Mouse (Mus musculus) left cerebral cortex, adult 9 months (tissue): Measurements from ENCODE around the gene Col6a5.
"Not testable (repeated sequence)": the region's sequence is repeated elsewhere in the genome, so short reads cannot be mapped to it uniquely, and the experiment has no call there.

Experiments
- DNase-seq, 2 experiments: peaks; one replicate each; pipeline ENCODE4 v3.0.0; 2022; ENCODE audit warnings: low spot score in 2 of 2

Gene Col6a5

DNA sequence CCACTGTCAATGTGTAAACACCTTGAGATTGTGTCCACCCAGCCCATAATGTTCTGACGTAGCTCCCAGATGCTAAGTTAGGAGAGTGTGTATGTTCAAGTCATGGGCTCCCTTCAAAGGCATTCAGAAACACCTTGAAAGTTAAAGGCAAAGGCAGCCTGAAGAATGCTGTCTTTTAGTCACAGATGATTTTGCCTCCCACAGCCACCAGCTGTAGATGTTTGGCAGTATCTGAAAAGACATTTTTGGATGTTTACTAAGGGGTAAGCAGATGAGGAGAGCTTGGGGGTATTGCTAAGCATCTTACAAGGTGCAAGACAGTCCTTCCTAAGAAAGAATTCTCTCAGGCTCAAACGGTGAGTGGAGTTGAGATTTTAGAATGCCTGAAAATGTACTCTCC is 50.3 kb downstream of the Col6a5 start:
- peak; percentile 22 to 66 for DNase-seq

DNA sequence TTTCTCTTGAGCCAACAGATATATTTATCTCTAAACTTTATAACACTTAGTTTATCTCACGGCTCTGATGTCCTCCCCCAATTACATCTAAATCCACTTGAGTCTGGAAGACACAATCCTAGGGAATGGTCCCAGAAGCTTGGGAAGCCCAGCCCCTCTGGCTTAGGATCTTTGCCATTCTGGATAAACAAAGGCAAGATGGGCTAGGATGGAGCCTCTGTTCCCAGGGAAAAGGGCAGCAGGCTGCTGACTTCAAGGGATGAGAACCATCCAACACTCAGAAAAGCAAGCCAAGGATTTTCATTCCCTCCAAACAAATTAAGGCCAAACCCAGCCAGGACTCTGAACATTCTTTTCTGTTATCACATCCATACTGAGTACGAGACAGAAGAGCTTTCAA is 51.1 kb downstream of the Col6a5 start:
- DNase-seq = no peak

DNA sequence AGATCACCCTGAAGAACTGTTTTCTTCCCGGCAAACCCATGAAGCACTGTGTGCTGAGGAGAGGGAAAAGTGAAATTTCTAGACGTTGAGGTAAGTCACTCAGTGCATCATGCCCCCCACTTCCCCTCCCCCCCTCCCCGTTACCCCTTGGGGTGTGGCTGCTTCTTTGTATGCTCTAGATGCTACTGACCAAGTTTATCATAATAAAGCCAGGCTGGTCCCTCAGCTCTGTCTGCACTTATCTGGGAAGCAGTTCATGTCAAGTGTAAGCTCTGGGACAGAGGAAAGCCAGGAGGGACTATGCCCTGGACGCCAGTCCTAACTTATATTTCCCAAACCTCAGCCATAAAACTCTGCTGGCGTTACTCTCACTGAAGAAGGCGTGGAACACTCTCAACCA is 53.0 kb downstream of the Col6a5 start:
- no peak for DNase-seq

DNA sequence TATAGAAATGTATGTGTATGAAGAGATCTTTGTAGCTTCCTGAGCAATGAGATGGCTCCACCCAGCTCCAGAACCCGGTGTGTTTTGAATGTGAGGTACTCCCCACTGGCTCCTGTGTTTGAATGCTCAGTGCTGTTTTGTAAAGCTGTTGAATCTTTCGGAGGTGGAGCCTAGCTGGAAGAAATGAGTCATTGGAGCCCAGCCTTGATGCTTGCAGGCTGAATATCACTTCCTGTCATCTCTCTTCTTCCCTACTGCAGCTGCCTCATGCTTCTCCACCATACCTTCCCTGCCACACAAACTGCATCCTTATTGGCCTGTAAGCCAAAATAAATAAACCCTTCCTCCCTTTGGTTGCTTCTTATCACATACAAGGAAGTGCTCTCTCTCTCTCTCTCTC is 72.9 kb downstream of the Col6a5 start:
- peak in 1 of 2 experiments; percentile 15 for DNase-seq

DNA sequence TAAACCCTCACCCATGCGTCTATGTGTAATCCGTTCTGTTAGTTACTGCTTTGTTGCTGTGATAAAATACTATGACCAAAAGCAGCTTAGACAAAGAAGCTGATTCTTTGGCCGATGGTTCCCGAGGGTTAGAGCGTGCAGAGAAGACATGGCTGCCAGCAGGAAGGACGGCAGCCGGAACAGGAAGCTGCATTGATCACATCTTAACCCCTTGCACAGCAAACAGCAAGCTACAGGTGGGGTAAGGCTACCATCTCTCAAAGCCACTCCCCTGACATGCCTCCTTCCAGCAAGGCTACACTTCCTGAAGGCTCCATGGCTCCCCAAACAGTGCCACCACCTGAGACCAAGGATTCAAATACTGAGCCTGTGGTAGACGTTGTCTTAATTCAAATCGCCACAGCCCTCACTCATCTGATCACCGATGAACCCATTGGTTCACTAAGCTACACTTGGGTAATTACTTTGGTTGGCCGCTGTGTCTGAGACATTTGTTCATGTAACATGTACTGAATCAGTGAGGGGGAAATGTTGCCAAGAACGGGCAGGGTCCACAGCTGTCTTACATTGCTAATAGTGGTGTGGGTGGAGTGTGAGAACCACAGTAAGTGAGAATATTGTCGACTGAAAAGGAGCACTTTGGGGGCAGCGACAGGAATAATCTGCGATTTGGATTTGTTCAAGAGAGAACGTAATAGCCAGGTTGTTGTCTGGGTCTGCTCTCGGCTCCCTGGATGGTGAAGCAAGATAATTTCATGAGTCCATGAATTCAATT is 75.6 kb downstream of the Col6a5 start:
- DNase-seq = no peak

DNA sequence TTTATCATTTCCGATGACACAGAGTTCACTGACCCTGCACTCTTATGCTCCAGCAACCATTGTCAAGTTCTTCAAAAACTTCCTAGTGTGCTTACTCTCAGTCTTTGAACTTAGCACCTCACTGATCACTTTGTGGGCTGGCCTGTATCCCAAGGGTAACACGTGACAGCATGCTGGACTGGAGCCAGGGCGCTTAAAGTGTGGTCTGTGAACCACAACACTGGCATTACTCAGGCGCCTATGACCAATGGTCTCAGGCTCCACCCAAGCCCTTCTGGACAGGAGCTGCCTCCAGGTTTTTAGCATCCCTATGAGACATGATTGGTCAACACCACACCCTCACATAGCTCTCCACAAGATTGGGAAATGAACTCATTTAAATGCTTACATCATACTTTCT is 79.7 kb downstream of the Col6a5 start:
- no peak for DNase-seq

DNA sequence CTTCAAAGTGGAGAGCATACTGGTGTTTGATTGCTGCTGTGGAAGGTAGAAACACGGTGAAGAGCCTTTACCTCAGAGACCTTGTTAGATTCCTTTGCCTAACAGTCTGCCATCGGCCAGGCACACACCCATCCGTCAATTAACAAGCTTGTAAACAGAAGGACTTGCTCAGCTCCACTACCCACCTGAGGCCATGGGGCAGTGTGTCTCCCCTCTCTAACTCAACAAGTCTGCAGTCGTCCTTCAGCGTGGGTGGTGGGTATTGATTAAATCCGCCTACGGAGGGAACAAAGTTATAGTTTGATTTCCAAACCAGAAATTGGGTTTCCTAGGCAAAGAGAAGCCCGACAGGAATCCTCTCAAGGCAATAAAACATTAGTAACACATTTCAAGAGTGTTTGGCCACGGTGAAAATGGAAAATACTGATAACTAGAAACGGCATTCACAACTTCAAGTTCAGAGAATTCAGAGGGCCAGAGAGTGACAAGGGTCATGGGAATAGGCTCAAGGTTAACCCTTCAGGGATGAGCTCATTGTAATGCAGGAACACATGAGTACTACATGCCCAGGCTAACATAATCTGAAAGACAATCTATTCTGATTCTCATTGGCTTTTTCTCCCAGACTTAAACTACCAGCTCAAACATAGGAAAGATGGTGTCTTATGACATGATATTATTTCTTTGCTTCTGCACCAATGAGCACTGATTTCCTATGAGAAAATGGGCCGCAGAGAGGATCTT is 81.9 kb downstream of the Col6a5 start:
- DNase-seq = no peak

DNA sequence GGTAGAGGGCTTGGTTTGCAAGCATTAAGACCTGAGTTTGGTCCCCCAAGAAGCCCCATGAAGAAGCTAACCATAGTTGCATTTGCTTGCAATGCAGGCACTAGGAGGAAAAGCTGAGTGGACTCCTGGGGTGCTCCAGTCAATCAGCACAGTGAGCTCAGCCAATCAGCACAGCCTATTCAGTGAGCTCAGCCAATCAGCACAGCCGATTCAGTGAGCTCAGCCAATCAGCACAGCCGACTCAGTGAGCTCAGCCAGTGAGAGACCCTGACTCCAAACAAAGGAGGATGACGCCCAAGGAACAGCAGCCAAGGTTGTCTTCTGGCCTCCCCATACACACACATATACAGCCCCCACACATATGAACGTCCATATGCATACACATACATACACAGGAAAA is 84.3 kb downstream of the Col6a5 start:
- no peak for DNase-seq

DNA sequence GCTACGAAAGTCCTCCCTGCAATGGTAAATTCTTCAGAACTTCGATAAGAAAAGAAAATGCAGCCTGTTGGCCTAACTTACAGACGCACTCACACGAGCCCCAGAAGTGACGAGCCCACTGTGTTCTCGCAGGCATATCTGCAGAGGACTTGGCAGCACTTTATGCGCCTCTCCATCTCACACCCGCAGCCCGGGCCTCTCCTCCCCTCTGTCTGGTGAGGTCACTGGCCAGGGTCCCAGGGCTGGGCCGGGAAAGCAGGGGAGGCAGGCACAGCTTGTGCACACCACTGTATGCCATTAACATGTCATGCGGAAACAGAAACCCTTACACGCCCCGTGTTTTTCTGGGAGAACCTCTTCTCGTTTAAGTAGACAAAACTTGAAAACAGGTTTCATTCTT is 88.8 kb downstream of the Col6a5 start:
- no peak for DNase-seq

DNA sequence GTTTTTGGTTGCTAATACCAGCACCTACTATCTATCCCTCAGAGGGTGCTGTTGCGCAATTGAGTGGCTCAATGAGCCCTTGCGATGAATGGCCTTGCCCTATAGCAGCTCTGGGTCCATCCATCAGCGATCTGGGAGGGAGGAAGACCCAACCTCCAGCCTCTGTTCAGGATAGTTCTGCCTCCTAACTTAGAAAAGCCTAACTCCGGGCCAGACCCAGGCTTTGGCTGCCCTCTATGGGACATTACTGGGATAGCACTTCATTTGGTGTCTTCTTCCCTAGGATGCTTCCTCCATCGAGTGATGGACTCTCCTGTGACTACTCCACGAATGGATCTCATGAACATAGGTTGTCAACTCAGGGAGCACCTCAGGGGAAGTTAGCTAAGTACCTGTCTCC is 102.7 kb downstream of the Col6a5 start:
- DNase-seq = peak; percentile 13 to 83

DNA sequence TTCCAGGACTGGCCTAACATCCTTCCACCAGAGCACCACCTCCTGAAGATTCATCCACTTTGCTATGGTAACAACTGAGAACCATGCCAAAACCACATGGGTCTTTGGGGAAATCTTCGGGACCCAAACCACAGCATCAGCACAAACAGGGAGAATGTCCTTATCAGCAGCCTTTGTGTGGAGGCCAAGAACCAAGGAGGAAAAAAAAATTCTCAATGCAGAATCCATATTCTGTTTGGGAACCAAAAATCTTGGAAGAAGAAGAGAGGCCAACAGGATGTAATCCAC is 107.7 kb downstream of the Col6a5 start:
- DNase-seq = no peak

DNA sequence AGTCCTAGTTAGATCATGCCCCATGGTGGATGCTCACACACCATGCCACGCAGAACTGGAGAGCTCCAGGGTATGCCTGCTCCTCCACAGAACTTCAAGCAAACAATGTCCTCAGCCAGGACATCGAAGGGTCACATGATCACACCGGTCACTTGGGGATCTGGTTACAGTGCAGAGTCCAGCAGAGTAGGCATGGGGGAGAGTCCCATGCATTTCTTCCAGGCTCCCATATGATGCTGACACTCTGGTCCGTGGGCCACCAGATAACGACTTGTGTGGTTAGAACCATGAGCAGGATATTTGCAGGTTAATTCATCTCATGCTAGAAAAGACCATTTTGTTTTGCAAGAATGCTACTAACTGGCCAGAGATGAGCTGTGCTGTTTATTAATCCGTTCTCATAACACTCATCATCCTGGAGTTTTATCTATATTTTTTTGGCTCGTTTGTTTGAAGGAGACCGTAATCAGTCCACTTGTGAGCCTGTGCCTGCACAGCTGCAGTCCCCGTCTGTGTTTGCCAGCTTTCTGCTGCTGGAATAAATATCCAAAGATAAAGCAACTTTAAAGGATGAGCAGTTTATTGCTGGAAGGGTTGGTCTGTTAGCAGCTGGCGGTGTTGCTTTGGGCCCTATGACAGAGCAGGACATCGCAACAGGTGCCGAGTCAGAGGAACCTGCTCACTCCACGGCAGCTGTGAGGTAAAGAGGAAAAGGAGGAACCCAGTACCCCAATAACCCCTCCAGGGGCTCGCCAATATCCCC is 108.2 kb downstream of the Col6a5 start:
- DNase-seq = no peak

DNA sequence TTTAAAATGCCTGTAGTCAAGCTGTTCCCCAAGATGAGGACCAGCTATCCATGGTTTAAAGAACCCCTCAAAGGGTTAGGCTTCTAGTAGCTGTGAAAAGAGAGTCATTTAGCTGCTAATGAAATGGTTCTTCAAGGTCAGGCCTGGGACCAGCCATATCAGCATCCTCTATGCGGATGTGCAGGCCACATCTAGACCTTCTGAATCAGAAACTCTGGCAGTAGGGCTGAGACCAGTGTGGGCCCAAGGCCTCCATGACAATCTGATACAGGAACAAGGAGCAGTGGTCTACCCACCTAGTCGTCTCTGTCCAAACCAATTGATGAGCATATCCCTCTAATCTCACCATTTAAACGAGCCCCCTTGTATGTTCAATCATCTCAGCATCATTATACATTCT is 109.4 kb downstream of the Col6a5 start:
- DNase-seq = no peak

DNA sequence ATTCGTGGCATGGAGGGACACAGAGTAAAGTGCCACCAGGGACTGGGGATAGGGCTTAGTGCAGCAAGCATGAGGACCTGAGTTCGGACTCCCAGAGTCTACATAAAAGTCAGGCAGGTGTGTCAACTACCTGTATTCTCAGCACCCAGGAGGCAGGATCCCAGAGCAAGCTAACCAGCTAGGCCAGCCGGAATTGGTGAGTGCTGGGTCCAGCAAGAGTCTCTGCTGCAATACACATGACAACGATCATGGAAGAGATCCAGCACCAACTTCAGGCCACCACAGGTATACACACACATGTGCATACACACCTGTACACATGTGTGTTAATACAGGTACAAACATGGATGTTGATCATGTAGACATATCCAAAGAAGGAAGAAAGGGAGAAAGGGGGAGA is 112.0 kb downstream of the Col6a5 start:
- DNase-seq = no peak

DNA sequence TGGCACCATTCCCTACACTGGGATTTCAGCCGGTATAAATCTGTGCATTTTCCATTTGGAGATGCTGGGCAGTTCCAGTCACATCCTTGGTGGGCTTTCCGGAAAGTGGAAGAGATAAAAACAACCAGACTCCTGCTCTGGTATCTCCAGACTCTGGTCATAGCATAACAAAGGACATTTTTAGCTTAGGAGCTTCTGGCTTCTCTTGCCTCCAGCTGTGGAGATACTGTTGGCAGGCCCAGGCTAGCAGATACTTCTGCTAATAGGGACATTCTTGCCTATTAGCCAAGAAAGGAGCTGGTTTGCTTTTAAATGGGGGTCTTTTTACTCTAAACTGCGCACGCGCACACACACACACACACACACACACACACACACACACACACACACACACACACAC is 113.2 kb downstream of the Col6a5 start:
- no peak for DNase-seq

DNA sequence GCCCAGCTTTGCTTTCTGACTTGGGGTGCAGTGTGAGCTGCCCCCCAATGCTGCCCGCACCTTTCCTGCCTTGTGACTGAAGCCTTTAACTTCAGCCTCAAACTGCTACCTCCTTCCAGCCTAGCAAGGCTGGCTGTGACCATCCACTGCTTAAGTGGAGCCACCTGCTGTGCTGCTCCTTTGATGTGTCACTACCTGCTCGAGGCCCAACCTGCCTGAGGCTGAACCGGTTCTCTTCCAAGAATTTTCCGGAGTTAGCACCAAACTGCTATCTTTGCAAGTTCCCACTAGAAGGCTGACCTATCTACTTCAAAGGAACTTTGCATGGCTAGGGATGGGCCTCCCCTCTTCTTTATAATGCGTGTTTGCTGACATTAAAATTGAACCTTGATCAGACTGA is 119.1 kb downstream of the Col6a5 start:
- not testable (repeated sequence) for DNase-seq

DNA sequence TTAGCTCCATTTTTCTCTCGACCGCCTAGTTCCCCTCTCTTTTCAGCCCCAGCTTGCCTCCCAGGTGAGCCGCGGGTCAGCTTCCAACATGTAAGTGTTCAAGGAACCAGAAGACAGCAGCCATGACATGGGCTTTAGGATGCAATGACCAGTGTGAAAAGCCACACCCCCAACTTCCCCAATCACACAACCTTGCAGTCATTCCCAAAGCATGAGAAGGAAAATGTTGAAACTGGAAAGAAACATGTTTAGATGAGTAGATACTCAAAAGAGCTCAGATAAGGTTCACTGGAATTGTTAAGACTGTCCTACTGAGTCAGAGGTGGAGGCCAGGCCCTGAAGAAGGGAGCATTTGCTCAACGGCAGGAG is 121.3 kb downstream of the Col6a5 start:
- no peak for DNase-seq

DNA sequence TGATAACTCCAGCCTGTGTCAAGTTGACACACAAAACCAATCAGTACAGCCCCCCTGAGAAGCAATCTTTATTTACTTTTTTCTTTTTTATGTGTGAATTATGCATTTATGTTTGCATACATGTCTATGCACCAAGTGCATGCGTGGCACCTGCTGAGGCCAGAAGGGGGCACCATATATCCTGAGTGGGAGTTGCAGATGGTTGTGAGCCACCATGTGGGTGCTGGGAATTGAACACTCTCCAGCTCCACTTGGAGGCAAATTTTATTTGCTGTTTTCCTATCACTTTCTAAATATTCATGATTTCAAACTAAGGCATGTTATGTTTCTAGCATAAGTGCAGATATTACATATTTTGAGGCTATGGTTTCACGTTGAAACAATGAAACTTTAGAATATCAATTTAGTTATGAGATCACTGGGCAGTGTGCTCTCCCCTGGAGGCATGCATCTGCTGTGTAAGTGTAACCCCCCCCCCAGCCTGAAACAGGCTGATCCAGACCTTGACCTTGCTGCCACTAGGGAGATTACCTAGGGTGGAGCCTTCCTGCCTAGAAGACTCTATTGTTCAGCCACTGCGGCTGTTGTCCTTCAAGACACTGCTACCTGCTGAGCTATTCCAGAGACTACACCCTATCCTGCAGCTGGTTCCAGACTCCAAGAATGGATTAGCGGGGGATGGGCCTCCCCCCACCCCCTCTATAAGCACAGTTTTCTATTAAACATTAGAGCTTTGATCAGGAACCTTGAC is 121.9 kb downstream of the Col6a5 start:
- DNase-seq = no peak

DNA sequence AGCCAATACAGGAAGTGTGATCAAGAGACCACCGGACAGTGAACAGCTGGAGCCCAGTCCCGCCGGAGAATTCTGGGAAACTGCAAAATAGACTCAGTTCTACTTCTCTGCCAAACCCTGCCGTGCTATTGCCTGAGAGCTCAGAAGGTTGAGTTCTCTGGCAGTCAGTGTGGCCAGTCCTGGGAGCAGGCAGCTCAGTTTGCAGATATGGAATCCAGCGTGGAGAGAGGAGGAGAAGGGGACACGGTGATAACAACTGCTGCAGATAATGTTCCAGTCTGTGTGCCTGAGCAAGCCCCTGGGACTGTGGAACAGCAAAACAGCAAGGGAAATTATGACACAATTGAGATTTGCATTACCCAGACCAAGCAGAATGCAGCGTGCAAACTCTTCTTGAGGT is 124.9 kb downstream of the Col6a5 start:
- DNase-seq = no peak

DNA sequence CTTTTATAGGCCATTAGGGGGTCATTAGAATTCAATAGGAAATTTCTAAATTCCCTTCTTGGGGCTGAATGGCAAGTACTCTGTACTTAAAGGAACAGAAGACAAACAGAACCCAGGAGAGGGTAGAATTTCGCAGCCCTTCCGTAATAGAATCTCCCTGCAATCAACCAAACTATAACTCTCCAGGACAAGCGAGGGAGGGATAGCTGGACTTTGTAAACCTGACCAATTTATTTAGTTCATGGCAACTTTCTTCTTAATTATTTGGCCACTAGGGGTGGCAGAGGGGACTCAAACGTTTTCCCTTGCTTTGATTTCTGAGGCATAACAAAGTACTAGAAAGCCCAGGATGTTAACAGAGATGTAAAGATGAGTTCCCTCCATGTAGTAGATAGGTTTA is 125.6 kb downstream of the Col6a5 start:
- DNase-seq = no peak

DNA sequence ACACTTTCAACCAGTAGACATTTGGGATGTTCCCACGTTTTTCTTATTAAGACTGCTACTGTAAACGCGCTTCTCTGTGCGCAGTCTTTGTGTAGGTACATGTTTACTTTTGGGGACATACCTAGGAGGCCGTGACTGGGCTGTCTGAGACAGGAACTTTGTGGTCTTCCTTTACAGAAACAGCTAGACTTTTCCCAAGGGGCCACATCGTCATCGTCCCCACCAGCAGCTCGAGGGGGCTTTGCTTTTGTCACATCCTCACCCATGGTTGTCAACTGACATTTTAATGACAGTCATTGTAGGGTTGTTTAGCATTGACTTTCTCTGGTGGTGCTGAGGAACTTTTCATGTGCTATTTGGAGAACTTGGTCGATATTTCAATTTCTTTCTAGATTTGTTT is 129.2 kb downstream of the Col6a5 start:
- DNase-seq = no peak

DNA sequence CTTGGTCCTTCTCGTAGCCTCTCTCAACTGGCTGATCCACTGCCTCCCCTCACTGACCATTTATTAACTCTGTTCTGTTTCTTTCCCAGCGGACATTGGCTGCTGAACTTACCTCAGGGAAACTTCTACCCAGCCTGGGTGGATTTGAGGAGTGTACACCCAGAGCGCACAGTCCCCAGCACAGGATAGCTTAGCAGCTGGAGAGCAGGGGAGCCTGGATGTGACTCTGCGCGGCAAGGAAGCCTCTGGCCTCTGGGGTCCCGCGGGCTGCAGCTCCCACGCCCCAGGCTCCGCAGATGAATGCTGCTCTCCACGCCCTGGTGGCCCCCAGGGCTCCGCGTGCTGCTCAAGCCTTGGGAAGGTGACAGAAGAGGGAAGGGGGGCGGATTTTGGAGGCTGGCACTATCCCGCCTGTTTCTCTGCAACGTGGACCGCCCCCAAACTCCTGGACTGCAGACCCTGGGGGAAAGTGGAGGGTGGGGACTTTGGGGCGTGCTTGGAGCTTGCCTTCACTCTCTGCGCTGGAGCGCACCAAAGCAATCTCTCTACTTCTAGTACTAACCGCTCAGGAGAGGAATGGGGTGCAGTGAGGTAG is 132.6 kb downstream of the Col6a5 start, which contains the start of gene Col6a6:
Col6a6 (minus strand) TSS at position 370 of the 595 bp plus-strand sequence.
- DNase-seq = no peak
